Mouse (Mus musculus) C2C12 (cell line): ENCODE measurements at regions not wholly inside any gene's neighbourhood (a gene's known extent, or its start where the extent isn't known, plus 50 kb on each side); places are given as distances from the start of the nearest gene placed in this dataset.

ENCODE experiments used
- CTCF ChIP-seq: IDR thresholded peaks from one replicate; pipeline ENCODE4 v1.5.1; 2011; ENCODE audit not compliant: control insufficient read depth, insufficient read depth, insufficient read length
- FOSL1 ChIP-seq: IDR thresholded peaks from one replicate; pipeline ENCODE4 v1.8.0; 2011; ENCODE audit warnings: mild to moderate bottlenecking, low read length; ENCODE audit not compliant: poor library complexity, insufficient read depth, severe bottlenecking
- MAX ChIP-seq: IDR thresholded peaks from one replicate; pipeline ENCODE4 v1.6.1; 2011; ENCODE audit warnings: mild to moderate bottlenecking, control low read depth
- MYOD1 ChIP-seq: IDR thresholded peaks from one replicate; pipeline ENCODE4 v1.6.1; 2011; ENCODE audit warnings: low read depth; ENCODE audit not compliant: control insufficient read depth, insufficient read length
- MYOG ChIP-seq: IDR thresholded peaks from one replicate; pipeline ENCODE4 v1.6.1; 2011; ENCODE audit not compliant: control insufficient read depth, insufficient read length; ENCODE audit errors: extremely low read depth
- USF1 ChIP-seq: IDR thresholded peaks from one replicate; pipeline ENCODE4 v1.6.1; 2011; ENCODE audit warnings: low read depth, mild to moderate bottlenecking, control low read depth, moderate library complexity

GRCm38 (mm10) chr14:24803001-24803655, 316.2 kb downstream of the Rps24 start:
- no peak for TF ChIP-seq CTCF
- no peak for TF ChIP-seq MAX
- TF ChIP-seq MYOG, result no peak
- TF ChIP-seq USF1, result no peak
- no peak for TF ChIP-seq MYOD1
- TF ChIP-seq FOSL1, result no peak
